Mouse (Mus musculus) gastrocnemius, postnatal 4 days (tissue): ENCODE measurements around the gene Atrip. TPM values are rescaled to one million over a fixed set of nuclear protein-coding genes. Genes with fewer than 3 reads are reported as not detected.

Experiments
- total RNA-seq, 2 experiments: library from RNA; stranded (reverse); gene quantifications; 2 replicates each; pipeline ENCODE4 v1.2.3; 2021

The Atrip gene
- total RNA-seq, 2 experiments from 2014 or later, result 10.4 to 13.5 TPM

Other genes starting within 250 kb of the Atrip start
- gene Celsr3, start 247.8 kb downstream of the Atrip start, total RNA-seq, result under 1 TPM; 0.22 to 0.31 TPM
- gene Slc26a6, start 220.8 kb downstream of the Atrip start, total RNA-seq, result 10 to 100 TPM in 1 of 2 experiments, 1 to 10 TPM in 1; 9.8 to 11.2 TPM
- gene Tmem89, start 159.5 kb downstream of the Atrip start, total RNA-seq, result not detected
- gene Uqcrc1, start 137.5 kb downstream of the Atrip start, total RNA-seq, result 100 to 1,000 TPM; 612 to 624 TPM
- 10 to 100 TPM; 16.0 to 16.4 TPM for gene Col7a1, start 120.5 kb downstream of the Atrip start, total RNA-seq
- 1 to 10 TPM; 2.9 to 3.8 TPM for gene Ucn2, start 88.1 kb downstream of the Atrip start, total RNA-seq
- 10 to 100 TPM; 17.2 to 21.4 TPM for gene Pfkfb4, start 82.3 kb downstream of the Atrip start, total RNA-seq
- 10 to 100 TPM; 50.6 to 54.3 TPM for gene Shisa5, start 35.6 kb downstream of the Atrip start, total RNA-seq
- 10 to 100 TPM; 10.3 to 12.0 TPM for gene Trex1, start 14.4 kb downstream of the Atrip start, total RNA-seq
- gene Ccdc51, start 8.4 kb upstream of the Atrip start, total RNA-seq, result 1 to 10 TPM; 8.6 to 9.1 TPM
- gene Tma7, start 8.5 kb upstream of the Atrip start, total RNA-seq, result 100 to 1,000 TPM; 186 to 241 TPM
- 1 to 10 TPM; 8.4 to 9.8 TPM for gene Plxnb1, start 21.3 kb upstream of the Atrip start, total RNA-seq
- not detected for gene Fbxw21, start 87.9 kb upstream of the Atrip start, total RNA-seq
- not detected for gene Fbxw13, start 121.9 kb upstream of the Atrip start, total RNA-seq
- not detected for gene Fbxw20, start 160.6 kb upstream of the Atrip start, total RNA-seq
- not detected for gene Fbxw14, start 213.6 kb upstream of the Atrip start, total RNA-seq